Mouse (Mus musculus) layer of hippocampus, adult 2 months (tissue): Measurements from ENCODE around the gene Sigmar1. TPM values are rescaled to one million over a fixed set of nuclear protein-coding genes. Genes with fewer than 3 reads are reported as not detected.

Source experiments
- DNase-seq, 2 experiments: peaks; one replicate each; pipeline ENCODE4 v3.0.0; 2022; ENCODE audit warnings: low spot score in 2 of 2
- H3K27ac ChIP-seq: fragments of 200-600 bp; 2 replicates; pipeline ENCODE4 v1.8.1; 2022
- H3K4me3 ChIP-seq: fragments of 200-600 bp; 2 replicates; pipeline ENCODE4 v1.8.1; 2022; ENCODE audit warnings: mild to moderate bottlenecking
- CTCF ChIP-seq: fragments of 200-600 bp; conservative IDR thresholded peaks from 2 replicates; pipeline ENCODE4 v1.8.1; 2022; ENCODE audit warnings: antibody characterized with exemption, mild to moderate bottlenecking, moderate library complexity
- total RNA-seq, 2 experiments: library from RNA; stranded (reverse); gene quantifications; 2 replicates each; pipeline ENCODE4 v1.2.3; 2021

The Sigmar1 gene
- total RNA-seq, 2 experiments from 2014 or later: 40.4 to 42.9 TPM

DNA sequence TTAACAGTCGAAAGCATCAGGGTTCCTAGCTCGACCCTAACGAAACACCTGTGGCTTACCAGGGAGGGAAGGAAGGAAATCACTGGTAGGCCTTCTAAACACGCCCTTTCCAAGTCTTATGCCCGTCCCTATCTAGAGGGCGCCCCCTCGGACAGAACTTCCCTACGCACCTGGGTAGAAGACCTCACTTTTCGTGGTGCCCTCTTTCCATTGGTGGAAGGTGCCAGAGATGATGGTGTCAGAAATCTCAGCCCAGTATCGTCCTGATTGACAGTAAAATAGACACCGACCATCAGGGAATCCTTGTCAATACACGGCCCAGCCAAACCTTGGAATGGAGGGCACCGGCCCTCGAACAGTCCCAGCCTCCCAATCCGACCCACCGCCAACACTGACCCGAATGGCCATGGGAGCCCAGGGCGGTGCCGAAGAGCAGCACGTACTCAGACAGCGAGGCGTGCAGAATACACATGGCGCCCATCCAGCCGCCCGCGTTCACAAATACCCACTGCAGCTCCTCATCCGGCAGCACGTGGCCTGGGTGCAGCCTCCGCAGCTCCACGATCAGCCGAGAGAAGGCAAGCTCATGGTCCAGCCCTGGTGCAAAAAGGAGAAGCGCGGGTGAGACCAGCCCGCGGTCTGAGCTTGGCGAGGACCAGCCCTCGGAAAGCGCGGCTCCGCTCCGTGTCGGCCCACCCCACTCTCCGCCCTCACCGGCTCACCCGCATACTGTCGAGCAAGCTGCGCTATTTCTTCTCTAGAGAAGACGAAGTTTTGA lies 15.4 kb downstream of the Sigmar1 start:
- TF ChIP-seq CTCF: peak; percentile 1; the same call in 1 of the 2 replicates
- H3K27ac ChIP-seq: peak overlapping the region; percentile 94
- peak in 1 of 2 experiments; percentile 59 for DNase-seq
- peak overlapping the region; percentile 75 for H3K4me3 ChIP-seq

GRCm38 (mm10) chr4:41739260-41739659 lies 16.7 kb downstream of the Sigmar1 start:
- H3K27ac ChIP-seq: no peak overlapping the region
- H3K4me3 ChIP-seq: no peak overlapping the region; the same call in 1 of the 2 replicates
- no peak for DNase-seq
- no peak for TF ChIP-seq CTCF

- Histone ChIP-seq H3K4me3 (no peak overlapping the region), H3K27ac (no peak overlapping the region; the same call in 1 of the 2 replicates)
- DNase-seq: no peak
- no peak for TF ChIP-seq CTCF
These were observed 17.7 kb downstream of the Sigmar1 start for GRCm38 (mm10) chr4:41738256-41738603.

- Histone ChIP-seq H3K4me3 (no peak overlapping the region), H3K27ac (no peak overlapping the region; the same call in 1 of the 2 replicates)
- TF ChIP-seq CTCF: peak; percentile 98
- peak; percentile 78 to 80 for DNase-seq
These were observed 18.2 kb downstream of the Sigmar1 start for GRCm38 (mm10) chr4:41737602-41738255.

DNA sequence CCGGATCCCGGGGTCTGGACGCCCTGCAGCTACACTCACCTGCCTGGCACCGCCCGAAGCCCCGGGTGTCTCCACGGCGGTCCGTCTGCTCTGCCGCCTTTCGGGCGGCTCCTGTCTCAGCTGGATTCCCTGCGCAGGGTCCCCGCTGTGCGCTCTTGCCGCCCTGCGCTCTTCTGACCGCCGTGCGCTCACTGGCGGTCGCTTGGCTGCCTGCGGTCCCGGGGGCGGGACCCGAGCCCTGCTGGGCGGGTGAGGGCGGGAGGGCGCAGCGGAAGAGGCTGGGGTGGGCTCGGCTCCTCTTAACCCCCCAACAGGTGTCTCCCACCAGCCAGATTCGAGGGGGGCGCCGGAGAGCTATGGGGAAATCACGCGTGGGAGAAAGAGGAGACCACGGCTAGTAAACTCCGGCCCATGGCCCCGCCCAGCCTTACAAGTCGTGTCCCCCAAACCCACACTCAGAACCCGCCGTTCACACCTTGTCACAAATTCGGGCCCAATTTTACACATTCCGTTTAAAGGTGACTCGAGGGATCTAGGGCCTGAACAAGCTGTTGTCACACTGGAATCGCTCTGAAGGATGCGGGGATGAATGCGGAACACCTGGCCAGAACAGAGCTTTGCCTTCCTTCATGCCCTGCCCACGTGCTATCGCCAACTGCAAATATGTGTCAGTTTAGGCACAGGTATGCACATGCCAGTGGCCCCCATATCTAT lies 24.7 kb downstream of the Sigmar1 start, which contains the start of gene Arid3c:
TSS of gene Arid3c (minus strand) at position 91 of the 714 bp plus-strand sequence.
- H3K4me3 ChIP-seq: peak within 1 kb of the TSS; percentile 41
- TF ChIP-seq CTCF: no peak
- H3K27ac ChIP-seq: no peak within 1 kb of the TSS
- DNase-seq: no peak

GRCm38 (mm10) chr4:41726826-41727621 lies 28.9 kb downstream of the Sigmar1 start:
- no peak for DNase-seq
- H3K4me3 ChIP-seq: no peak overlapping the region
- no peak overlapping the region for H3K27ac ChIP-seq
- no peak for TF ChIP-seq CTCF

DNA sequence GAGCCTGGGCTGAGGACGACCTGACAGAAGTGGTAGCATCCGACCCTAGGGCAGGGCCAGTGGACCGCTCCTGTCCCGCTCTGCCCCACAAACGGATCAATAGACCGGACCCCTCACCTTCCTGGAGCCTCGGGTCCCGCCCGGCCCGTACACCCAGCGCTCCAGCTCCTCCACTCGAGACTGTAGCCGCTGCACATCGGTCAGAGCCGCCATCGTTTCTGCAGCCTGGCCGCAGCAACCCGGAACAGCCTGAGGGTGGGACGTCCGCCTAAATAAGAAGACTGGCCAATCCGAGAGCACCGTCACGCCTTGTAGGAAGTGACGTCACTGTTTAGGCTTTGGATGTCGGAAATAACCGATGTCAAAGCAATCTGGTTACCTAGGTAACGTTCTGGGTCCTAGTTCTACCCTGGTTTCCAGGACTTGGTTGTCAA lies 33.0 kb downstream of the Sigmar1 start, which contains the start of gene Dctn3:
TSS of gene Dctn3 (minus strand) at position 253 of the 434 bp plus-strand sequence.
- H3K27ac ChIP-seq: peak within 1 kb of the TSS; percentile 78
- no peak for TF ChIP-seq CTCF
- peak within 1 kb of the TSS; percentile 85 for H3K4me3 ChIP-seq
- peak; percentile 92 to 97 for DNase-seq

DNA sequence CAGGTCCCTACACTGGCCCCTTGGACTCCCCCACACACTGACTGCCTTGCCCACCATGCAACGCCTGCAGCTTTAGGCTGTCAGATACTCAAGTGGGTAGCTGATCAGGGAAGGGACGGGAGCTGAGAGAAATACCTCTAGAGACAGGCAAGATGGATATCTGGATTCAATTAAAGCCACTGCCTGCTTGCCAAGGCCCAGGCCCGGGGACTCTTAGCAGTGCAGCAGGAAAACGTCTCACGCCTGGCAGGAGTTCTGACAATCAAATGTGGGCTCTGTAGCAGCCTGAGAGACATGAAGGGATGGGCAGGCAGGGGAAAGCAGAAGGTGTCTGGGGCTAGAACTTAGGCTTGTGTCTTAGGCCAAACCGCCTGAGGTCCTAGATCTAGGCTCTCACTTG lies 39.1 kb downstream of the Sigmar1 start:
- TF ChIP-seq CTCF: no peak
- Histone ChIP-seq H3K27ac (no peak overlapping the region), H3K4me3 (no peak overlapping the region)
- DNase-seq: no peak

- Histone ChIP-seq H3K4me3 (no peak overlapping the region), H3K27ac (no peak overlapping the region)
- DNase-seq: peak in 1 of 2 experiments; percentile 71
- peak; percentile 83 for TF ChIP-seq CTCF
These were observed 40.4 kb downstream of the Sigmar1 start for GRCm38 (mm10) chr4:41715596-41715995.

DNA sequence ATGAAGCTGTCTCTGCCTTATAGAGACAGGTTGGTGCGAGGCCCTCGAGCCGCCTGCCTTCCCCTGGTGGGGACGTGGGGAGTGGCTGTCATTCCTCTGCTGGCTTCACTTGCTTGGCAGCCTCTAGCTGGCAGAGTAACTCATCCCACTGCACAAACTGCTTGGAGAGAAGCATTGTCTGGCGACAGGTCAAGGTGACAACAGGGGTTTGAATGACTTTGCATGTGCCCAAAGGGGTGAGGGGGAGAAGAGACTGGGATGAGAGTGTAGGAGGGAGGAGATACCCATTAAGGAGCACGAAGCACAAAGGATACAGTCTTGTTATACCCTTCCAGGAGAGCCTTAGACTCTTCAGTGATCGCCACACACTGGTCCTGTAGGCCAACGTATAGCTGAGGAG lies 40.9 kb downstream of the Sigmar1 start:
- no peak for DNase-seq
- Histone ChIP-seq H3K4me3 (no peak overlapping the region), H3K27ac (peak overlapping the region; percentile 8; the same call in 1 of the 2 replicates)
- no peak for TF ChIP-seq CTCF

- peak; percentile 90 for TF ChIP-seq CTCF
- Histone ChIP-seq H3K4me3 (peak overlapping the region; percentile 98), H3K27ac (peak overlapping the region; percentile 8; the same call in 1 of the 2 replicates)
- peak; percentile 73 to 79 for DNase-seq
These were observed 41.7 kb downstream of the Sigmar1 start for GRCm38 (mm10) chr4:41714276-41714675.
